Mouse (Mus musculus): ENCODE data around the gene Zbtb32.

Zbtb32 gene

GRCm38 (mm10) chr7:30564970-30565571, 33.6 kb downstream of the Zbtb32 start, which contains the start of gene Igflr1:
Igflr1 (plus strand) TSS chr7:30565427.
- DNase-seq: no peak

DNA sequence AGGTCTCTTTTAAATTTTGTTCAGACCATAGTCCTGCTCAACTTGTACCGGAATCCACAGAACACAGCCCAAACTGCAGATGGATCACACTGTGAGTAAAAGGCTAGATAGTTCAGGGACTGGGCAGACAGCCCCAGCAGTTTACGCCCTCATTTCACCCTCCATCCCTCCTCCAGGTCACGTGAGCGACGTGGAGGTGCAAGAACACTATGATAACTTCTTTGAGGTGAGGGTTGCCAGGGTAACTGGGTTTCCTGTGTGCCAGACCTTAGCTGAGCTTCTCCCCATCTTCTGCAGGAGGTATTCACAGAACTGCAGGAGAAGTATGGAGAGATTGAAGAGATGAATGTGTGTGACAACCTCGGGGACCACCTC, 34.8 kb downstream of the Zbtb32 start:
- DNase-seq: no peak

- peak; percentile 96 to 97 for DNase-seq
Measured at GRCm38 (mm10) chr7:30563117-30563905, 35.4 kb downstream of the Zbtb32 start, which contains the start of the genes U2af1l4, Gm49396 and Psenen. U2af1l4 (plus strand) TSS chr7:30563301. Gm49396 (plus strand) TSS chr7:30563344. Psenen (minus strand) TSS chr7:30563627.

DNA sequence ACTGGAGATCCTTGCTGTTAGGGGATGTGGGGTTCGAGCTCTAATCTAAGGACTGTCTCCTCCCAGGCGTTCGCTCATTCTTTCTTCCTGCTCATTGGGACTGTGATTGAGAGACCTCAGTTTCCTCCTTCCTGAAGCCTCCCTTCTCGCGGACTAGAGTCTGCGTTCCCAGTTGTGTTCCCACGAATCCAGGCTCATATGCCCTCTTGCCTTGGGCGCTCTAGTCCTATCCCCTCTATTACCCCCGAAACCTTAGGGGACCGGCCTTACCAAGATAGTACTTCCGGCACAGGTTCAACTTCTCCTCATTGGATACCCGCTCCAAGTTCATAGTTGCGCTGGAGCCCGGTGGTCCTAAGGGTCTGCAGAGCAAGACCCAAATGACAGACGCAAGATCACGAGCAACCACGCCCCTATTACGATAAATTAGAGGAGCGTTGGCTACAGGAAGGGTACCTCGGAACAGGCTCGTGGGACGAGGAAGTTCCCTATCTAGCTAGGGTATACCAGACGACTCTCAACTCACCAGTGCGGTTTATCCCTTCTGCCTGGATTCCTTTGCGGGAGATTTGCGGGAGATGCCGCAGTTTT, 36.1 kb downstream of the Zbtb32 start:
- DNase-seq: no peak

GRCm38 (mm10) chr7:30560296-30560695, 38.4 kb downstream of the Zbtb32 start:
- no peak for DNase-seq

DNA sequence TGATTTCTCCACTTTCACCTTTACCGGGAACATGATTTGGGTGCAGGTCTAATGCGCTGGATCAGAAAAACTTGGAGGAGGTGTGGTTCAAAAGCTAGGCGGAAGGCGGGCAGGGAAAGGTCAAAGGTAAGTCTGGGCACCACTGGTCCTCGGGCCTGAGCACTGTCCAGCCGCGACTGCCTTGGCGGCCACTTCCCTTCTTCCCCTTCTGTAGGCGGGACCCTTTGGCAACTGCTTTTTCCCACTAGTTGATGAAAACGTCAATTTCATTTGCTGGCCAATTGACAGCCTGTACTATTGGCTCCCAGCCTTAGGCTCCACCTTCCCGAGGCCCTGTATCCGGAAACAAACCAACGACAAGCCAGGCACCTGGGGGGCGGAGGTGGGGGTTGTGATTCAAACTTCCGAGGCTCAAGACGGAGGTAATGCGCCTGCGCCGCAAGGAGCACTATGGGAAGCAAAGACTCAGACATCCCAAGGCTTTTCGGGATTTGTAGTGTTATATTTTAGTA, 39.2 kb downstream of the Zbtb32 start, which contains the start of gene Lin37:
Gene Lin37 (minus strand): TSS at position 396 of the 512 bp plus-strand sequence.
- peak; percentile 99 to 100 for DNase-seq

DNA sequence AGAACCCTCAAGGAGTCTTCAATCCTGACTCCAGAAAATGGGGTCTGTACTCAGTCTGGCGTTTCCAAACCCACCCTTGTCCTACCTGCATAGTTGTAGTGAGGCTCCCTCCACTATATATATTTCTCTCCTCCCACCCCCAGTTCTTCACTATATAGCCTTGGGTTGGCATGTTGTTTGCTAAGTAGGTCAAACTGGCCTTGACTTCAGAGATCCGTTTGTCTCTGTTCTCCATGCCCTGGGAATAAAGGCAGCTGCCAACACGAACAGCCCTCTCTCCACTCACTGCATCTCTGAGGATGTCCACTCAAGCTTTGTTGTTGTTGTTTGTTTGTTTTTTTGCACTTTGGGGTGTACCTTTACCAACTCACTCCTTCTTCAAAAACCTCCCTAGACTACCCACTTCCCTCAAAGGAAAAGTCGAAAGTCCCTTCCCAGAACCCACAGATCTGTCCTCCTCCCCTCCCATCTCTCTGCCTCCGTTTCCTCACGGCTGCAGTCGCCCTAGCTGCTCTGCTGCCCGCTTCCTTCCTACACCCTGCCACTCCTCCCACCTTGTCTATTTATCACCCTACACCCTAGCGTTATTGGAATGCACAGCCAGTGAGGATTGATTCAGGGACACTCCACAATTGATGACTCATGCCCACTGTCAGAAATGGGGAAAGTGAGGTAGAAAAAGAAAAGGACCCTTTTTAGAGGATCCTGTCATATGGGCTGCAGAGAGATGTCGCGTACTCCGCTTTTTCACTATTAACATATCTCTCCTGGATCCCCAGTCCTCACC, 39.9 kb downstream of the Zbtb32 start:
- DNase-seq: no peak

- DNase-seq: no peak
Measured at GRCm38 (mm10) chr7:30557901-30558514, 40.7 kb downstream of the Zbtb32 start.

DNA sequence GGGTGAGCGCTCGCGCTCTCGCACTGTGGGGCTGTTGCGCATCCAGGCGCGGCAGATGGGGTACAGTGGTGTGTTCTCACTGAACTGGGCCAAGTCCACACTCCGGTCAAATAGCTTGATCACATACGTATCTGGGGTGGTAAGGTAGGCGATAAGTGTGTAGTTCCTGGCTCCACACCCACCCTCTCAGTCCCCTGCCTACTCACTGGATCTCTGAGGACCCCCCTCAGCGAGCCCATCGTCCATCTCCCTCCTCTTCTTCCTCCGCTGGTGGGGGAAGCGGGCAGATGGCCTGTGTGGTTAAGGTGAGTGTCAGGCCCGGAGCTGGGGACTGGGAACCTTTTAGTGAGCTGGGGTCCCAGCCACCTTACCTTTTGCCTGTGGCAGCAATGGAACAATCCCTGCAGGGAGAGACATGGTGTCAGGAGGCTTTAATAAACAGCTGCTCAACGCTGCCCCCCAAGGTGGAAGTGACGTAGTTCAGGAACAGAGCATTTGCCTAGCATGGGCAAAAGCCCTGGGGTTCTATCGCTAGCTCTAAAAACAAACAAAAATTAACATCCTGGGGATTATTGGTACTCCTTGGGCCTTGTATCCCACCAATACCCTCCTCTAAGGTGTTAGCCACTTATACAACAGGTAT, 41.7 kb downstream of the Zbtb32 start:
- DNase-seq: peak in 1 of 2 experiments; percentile 28

DNA sequence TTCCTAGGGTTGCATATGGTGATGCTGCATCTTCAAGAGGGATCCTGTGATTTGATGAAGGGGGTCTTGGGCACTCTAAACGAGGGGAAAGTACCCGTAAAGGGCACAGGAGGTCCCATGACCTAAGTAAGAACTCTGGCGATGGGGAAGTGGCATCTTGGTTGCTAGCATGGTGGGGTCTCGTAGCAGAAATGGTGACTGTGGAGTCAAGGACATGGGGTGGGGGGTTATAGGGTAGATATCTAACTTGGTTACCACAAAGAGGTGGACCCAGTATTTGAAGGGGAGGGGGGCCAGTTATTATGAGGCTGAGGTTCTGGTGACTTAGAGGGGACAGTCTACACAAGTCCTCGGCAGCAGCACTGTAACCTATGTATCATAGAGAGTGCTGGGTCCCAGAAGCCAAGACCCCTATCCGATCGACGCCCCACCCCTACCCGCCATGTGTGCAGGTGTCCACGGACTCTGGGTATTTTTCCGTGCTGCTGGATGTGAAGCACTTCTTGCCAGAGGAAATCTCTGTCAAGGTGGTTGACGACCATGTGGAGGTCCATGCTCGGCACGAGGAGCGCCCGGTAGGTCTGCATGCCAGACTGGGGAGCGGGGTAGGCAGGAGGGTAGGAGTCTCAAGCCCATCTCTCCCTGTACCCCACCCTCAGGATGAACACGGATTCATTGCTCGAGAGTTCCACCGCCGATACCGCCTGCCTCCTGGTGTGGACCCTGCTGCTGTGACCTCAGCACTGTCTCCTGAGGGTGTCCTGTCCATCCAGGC, 44.7 kb downstream of the Zbtb32 start:
- DNase-seq: no peak

DNA sequence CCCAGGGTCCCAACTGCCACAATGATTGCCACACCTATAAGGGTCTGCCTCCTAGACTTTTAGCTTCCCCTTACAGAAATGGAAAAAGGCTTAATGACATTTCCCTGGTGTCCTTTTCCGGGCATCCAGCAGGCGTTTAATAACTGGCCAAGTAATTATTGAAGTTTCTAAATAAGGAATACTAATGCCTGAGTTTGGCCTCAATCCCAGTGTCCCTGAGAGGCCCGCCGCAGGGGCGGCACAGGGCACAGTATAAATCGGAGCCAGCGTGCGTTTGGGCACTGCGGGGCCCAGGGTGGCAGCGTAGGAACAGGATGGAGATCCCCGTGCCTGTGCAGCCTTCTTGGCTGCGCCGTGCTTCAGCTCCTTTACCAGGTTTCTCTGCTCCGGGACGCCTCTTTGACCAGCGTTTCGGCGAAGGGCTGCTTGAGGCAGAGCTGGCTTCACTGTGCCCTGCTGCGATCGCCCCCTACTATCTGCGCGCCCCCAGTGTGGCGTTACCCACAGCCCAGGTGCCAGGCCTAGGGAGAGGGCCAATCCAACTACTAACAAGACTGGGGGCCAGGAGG, 45.6 kb downstream of the Zbtb32 start:
- DNase-seq: peak in 1 of 2 experiments; percentile 46

DNA sequence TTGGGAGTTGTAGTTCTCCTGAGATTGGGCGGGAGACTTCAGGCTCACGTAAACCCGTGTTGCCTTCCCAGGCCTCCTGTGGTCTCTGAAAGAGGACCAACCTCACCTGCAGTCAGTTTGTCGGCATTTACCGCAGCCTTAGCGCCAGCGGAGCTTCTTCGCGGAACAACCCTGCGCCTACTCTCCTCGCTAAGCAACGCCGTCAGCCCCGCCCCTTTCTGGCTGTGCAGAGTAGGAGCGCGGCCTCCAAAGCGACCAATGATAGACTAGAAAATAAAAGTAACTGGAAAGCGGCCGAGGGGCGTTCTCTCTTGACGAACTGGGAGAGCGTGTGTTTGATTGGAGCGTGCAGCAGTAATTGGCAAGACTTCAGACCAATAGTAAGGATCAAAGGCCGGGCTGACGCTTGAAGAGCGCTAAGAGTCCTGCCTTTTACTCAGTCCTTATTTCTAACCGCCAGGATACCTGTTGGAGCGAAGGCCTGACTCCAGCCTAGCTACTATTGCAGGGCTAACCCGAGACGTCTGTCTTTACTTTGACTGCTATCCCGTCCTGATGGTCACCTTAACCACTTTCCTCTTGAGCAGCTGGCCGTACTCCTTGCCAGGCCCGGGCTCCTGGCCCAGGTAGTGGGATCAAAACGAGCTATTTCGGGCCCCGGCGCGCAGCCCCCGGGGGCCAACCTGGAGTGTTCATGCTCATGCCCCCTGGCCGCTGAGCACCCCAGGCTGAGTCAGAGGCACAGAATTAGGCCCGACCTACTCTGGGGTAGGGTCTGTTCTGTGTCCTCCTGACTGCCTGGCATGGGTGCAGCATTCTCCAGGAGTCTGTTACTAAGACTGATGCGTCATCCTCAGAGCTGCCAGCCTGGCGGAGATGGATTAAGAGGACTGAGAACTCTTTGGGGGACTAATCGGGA, 46.3 kb downstream of the Zbtb32 start, which contains the start of the genes Hspb6 and Proser3:
Gene Hspb6 (plus strand): TSS at position 77 of the 919 bp plus-strand sequence.
Gene Proser3 (minus strand): TSS at position 198 of the 919 bp plus-strand sequence.
- peak; percentile 98 for DNase-seq

- DNase-seq: no peak
Measured at GRCm38 (mm10) chr7:30551445-30552101, 47.1 kb downstream of the Zbtb32 start.

GRCm38 (mm10) chr7:30550603-30551002, 48.1 kb downstream of the Zbtb32 start:
- DNase-seq: no peak

DNA sequence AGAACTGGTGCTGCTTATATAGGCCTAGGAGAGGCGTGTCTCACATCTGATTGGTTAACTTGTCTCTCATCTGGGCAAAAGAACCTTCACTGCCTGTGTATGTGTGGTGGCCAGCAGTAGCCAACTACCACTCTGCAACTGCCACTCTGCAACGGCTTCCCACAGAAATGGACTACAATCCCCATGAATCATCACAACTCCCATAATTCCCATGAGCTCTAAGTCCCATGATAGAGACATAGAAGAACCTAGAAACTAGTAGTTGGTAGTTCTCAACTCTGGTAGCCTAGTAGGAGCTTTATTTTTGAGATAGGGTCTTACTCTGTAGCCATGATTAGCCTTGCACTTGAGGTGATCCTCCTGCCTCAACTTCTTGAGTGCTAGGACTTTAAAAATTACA, 48.8 kb downstream of the Zbtb32 start:
- no peak for DNase-seq

DNA sequence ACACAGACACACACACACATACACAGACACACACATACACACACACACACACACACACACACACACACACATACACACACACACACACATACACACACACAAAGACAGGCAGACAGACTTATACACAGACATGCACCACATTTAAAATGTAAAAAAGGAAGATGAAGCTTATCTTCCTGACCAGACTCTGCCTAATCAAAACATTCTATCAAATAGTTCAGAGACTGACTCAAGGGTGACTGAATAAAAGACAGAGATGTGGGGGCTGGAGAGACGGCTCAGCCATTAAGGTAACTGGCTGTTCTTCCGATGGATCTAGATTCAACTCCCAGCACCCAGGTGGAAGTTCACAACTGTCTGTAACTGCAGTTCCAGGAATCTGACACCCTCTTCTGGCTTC, 54.4 kb downstream of the Zbtb32 start:
- DNase-seq: no peak

GRCm38 (mm10) chr7:30540572-30540971, 58.1 kb downstream of the Zbtb32 start:
- no peak for DNase-seq
